Mouse (Mus musculus) brain, embryonic 14.5 days (tissue): ENCODE measurements around the gene Slc28a1.

Experiments
- CTCF ChIP-seq: fragments of 200-500 bp; IDR thresholded peaks from 2 replicates; pipeline ENCODE4 v1.5.1; 2012; ENCODE audit warnings: inconsistent platforms, mild to moderate bottlenecking, moderate library complexity, borderline replicate concordance; ENCODE audit not compliant: insufficient read depth, insufficient read length; ENCODE audit errors: extremely low read depth
- POLR2A ChIP-seq: fragments of 200-500 bp; IDR thresholded peaks from 2 replicates; pipeline ENCODE4 v1.6.1; 2012; ENCODE audit warnings: mild to moderate bottlenecking, inconsistent platforms, borderline replicate concordance; ENCODE audit not compliant: poor library complexity, insufficient read depth, insufficient read length, severe bottlenecking; ENCODE audit errors: extremely low read depth

GRCm38 (mm10) chr7:81125215-81126175 is 10.9 kb downstream of the Slc28a1 start:
- TF ChIP-seq CTCF (no peak), POLR2A (no peak)
